Mouse (Mus musculus) heart, adult 2 months (tissue): ENCODE results near the gene Actg1.

Experiments
- CTCF ChIP-seq: fragments of 200-600 bp; IDR thresholded peaks from 2 replicates; pipeline ENCODE4 v1.8.1; 2022; ENCODE audit warnings: antibody characterized with exemption, mild to moderate bottlenecking, moderate library complexity
- EP300 ChIP-seq: fragments of 200-500 bp; IDR thresholded peaks from 2 replicates; pipeline ENCODE4 v1.6.1; 2011; ENCODE audit warnings: low read depth, low read length, control low read depth; ENCODE audit not compliant: insufficient read depth
- POLR2A ChIP-seq: fragments of 200-500 bp; IDR thresholded peaks from 2 replicates; pipeline ENCODE4 v1.6.1; 2011; ENCODE audit warnings: mild to moderate bottlenecking, low read depth, low read length, control low read depth; ENCODE audit not compliant: insufficient read depth

DNA sequence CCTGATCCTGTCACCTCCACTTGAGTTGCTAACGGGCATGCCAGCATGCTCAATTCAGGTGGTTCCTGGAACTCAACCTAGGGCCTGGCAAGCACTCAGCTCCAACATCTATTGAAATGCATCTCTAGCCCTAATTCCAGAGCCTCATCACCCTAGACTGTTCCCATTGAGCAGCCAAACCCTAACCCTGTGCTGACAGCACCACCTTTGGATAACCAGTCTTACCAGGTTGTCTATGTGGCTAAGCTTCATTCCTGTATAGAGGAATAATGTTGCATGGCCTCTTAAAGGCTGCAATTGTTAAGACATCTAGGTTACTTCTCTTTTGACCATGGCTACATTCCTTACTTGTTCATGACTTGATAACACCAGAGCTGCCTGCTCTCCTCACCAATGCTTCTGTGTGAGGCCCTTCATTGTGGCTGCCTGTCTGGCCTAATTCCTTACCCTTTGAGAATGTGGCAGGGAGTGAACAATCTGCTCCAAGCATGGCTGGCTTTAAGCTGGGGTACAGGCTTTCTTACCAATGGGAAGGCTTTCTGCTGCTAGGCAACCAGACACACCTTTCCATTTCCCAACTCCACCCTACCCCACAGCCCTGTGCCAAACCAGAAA lies 3.2 kb downstream of the Actg1 start:
- TF ChIP-seq POLR2A (peak; percentile 50; the same call in 1 of the 2 replicates), CTCF (no peak), EP300 (no peak)
